ENCODE assay signal across 20 mouse cellular contexts in genomic region chr6:3730246-3730867, GRCm38 (mm10). TPM values are rescaled to one million over a fixed set of nuclear protein-coding genes. Genes with fewer than 3 reads are reported as not detected.
A peak's percentile ranks its signal among the peaks of the same experiment; 100 is the strongest.
DNase-seq lines count a peak whose midpoint lies in the region; ATAC-seq and TF ChIP-seq lines count a peak whose summit lies in the region.
"Had no signal": no experiment of that assay in that cellular context is flagged by ENCODE, and none has a peak within 500 bp of the region (broad histone marks: within the 10 kb centered on the region; RNA-seq: fewer than 3 reads in every experiment).

No protein-coding gene starts in this region.

- WGBS in forebrain, embryonic 12.5 days: 64% methylated on average over 4 of the region's 4 CpGs
- 44% methylated on average over 4 of the region's 4 CpGs for WGBS in forebrain, postnatal 0 days
- 63% methylated on average over 4 of the region's 4 CpGs for WGBS in neural tube, embryonic 13.5 days
- WGBS in neural tube, embryonic 14.5 days: 44% methylated on average over 4 of the region's 4 CpGs
- 55% methylated on average over 4 of the region's 4 CpGs for WGBS in heart, embryonic 11.5 days (ENCODE audit: insufficient replicate concordance)

- H3K27me3 ChIP-seq in forebrain, embryonic 12.5 days: no peaks in the 10 kb centered on the region
- no peaks in the 10 kb centered on the region for H3K27me3 ChIP-seq in forebrain, postnatal 0 days (ENCODE audit: insufficient read depth, low read length)
- H3K27me3 ChIP-seq in neural tube, embryonic 13.5 days: no peaks in the 10 kb centered on the region
- H3K27me3 ChIP-seq in neural tube, embryonic 14.5 days (ENCODE audit: control insufficient read depth, insufficient read depth, low read length): no peaks in the 10 kb centered on the region
- no peaks in the 10 kb centered on the region for H3K27me3 ChIP-seq in heart, embryonic 11.5 days (ENCODE audit: control insufficient read depth, insufficient read depth, low read length)
- H3K27me3 ChIP-seq: embryonic facial prominence, embryonic 13.5 days; heart, embryonic 13.5 days; hindbrain, embryonic 15.5 days had no signal

- H3K4me2 ChIP-seq in forebrain, embryonic 12.5 days: no peak overlapping the region
- no peak overlapping the region for H3K4me2 ChIP-seq in forebrain, postnatal 0 days (ENCODE audit: low read depth)
- no peak overlapping the region for H3K4me2 ChIP-seq in neural tube, embryonic 13.5 days
- no peak overlapping the region for H3K4me2 ChIP-seq in neural tube, embryonic 14.5 days (ENCODE audit: low read depth, low read length)
- no peak overlapping the region for H3K4me2 ChIP-seq in heart, embryonic 11.5 days
- H3K4me2 ChIP-seq: embryonic facial prominence, embryonic 13.5 days; heart, embryonic 13.5 days; hindbrain, embryonic 15.5 days had no signal

- H3K36me3 ChIP-seq in forebrain, embryonic 12.5 days (replicated peaks): no peaks in the 10 kb centered on the region
- no peaks in the 10 kb centered on the region for H3K36me3 ChIP-seq in forebrain, postnatal 0 days (ENCODE audit: insufficient read depth)
- no peaks in the 10 kb centered on the region for H3K36me3 ChIP-seq in neural tube, embryonic 13.5 days
- no peaks in the 10 kb centered on the region for H3K36me3 ChIP-seq in neural tube, embryonic 14.5 days (ENCODE audit: control insufficient read depth, insufficient read depth, low read length)
- no peaks in the 10 kb centered on the region for H3K36me3 ChIP-seq in heart, embryonic 11.5 days (ENCODE audit: control insufficient read depth, insufficient read depth, low read length)
- H3K36me3 ChIP-seq: embryonic facial prominence, embryonic 13.5 days; heart, embryonic 13.5 days; hindbrain, embryonic 15.5 days had no signal

- no peak for TF ChIP-seq CTCF in forebrain, postnatal 0 days (IDR thresholded peaks at IDR 0.05; ENCODE audit: low read depth)

- H3K9me3 ChIP-seq in forebrain, embryonic 12.5 days: no peaks in the 10 kb centered on the region
- H3K9me3 ChIP-seq in forebrain, postnatal 0 days (ENCODE audit: low read length): no peaks in the 10 kb centered on the region
- H3K9me3 ChIP-seq in neural tube, embryonic 13.5 days: no peaks in the 10 kb centered on the region
- no peaks in the 10 kb centered on the region for H3K9me3 ChIP-seq in neural tube, embryonic 14.5 days (ENCODE audit: control insufficient read depth, low read length)
- no peaks in the 10 kb centered on the region for H3K9me3 ChIP-seq in heart, embryonic 11.5 days (replicated peaks; ENCODE audit: control insufficient read depth, low read length)
- H3K9me3 ChIP-seq: embryonic facial prominence, embryonic 13.5 days; heart, embryonic 13.5 days; hindbrain, embryonic 15.5 days had no signal

- 0 out of 2 replicates have a peak, but pooled peaks have one; percentile 27 for ATAC-seq in forebrain, embryonic 12.5 days (ENCODE audit: low FRiP score)
- ATAC-seq in forebrain, postnatal 0 days: no peak
- ATAC-seq in neural tube, embryonic 13.5 days (ENCODE audit: low read depth): peak; percentile 86
- ATAC-seq in neural tube, embryonic 14.5 days (ENCODE audit: low read depth): peak; percentile 92
- no peak for ATAC-seq in heart, embryonic 11.5 days (replicated peaks; ENCODE audit: insufficient number of reproducible peaks, low FRiP score, low TSS enrichment)
- ATAC-seq: intestine, embryonic 16.5 days had no signal

- no peak overlapping the region for H3K27ac ChIP-seq in forebrain, embryonic 12.5 days
- no peak overlapping the region for H3K27ac ChIP-seq in forebrain, postnatal 0 days (ENCODE audit: low read depth, low read length)
- no peak overlapping the region for H3K27ac ChIP-seq in neural tube, embryonic 13.5 days (replicated peaks)
- no peak overlapping the region for H3K27ac ChIP-seq in neural tube, embryonic 14.5 days (ENCODE audit: low read depth, low read length)
- H3K27ac ChIP-seq in heart, embryonic 11.5 days (ENCODE audit: low read depth, low read length): no peak overlapping the region
- H3K27ac ChIP-seq: embryonic facial prominence, embryonic 13.5 days; heart, embryonic 13.5 days; hindbrain, embryonic 15.5 days had no signal

- H3K9ac ChIP-seq in forebrain, embryonic 12.5 days: no peak overlapping the region
- no peak overlapping the region for H3K9ac ChIP-seq in forebrain, postnatal 0 days
- H3K9ac ChIP-seq in neural tube, embryonic 13.5 days: no peak overlapping the region
- H3K9ac ChIP-seq in neural tube, embryonic 14.5 days (replicated peaks; ENCODE audit: low read depth, low read length): no peak overlapping the region
- no peak overlapping the region for H3K9ac ChIP-seq in heart, embryonic 11.5 days (ENCODE audit: low read depth, low read length)
- H3K9ac ChIP-seq: embryonic facial prominence, embryonic 13.5 days; heart, embryonic 13.5 days; hindbrain, embryonic 15.5 days had no signal

- H3K4me1 ChIP-seq in forebrain, embryonic 12.5 days: no peaks in the 10 kb centered on the region
- H3K4me1 ChIP-seq in forebrain, postnatal 0 days (ENCODE audit: insufficient read depth): no peaks in the 10 kb centered on the region
- no peaks in the 10 kb centered on the region for H3K4me1 ChIP-seq in neural tube, embryonic 13.5 days (replicated peaks)
- H3K4me1 ChIP-seq in neural tube, embryonic 14.5 days (ENCODE audit: control insufficient read depth, insufficient read depth, low read length): no peaks in the 10 kb centered on the region
- no peaks in the 10 kb centered on the region for H3K4me1 ChIP-seq in heart, embryonic 11.5 days (ENCODE audit: control insufficient read depth, insufficient read depth, low read length)
- H3K4me1 ChIP-seq: embryonic facial prominence, embryonic 13.5 days; heart, embryonic 13.5 days; hindbrain, embryonic 15.5 days had no signal

- H3K4me3 ChIP-seq in forebrain, embryonic 12.5 days (replicated peaks): no peak overlapping the region
- H3K4me3 ChIP-seq in forebrain, postnatal 0 days (ENCODE audit: low read depth, low read length): no peak overlapping the region
- H3K4me3 ChIP-seq in neural tube, embryonic 13.5 days: no peak overlapping the region
- H3K4me3 ChIP-seq in neural tube, embryonic 14.5 days (ENCODE audit: low read depth, low read length): no peak overlapping the region
- no peak overlapping the region for H3K4me3 ChIP-seq in heart, embryonic 11.5 days (ENCODE audit: low read depth, low read length)
- H3K4me3 ChIP-seq: embryonic facial prominence, embryonic 13.5 days; heart, embryonic 13.5 days; hindbrain, embryonic 15.5 days had no signal

- DNase-seq in forebrain, postnatal 0 days: no peak
- no peak for DNase-seq in neural tube, embryonic 10.5 days (ENCODE audit: extremely low spot score, low spot score)
- no peak for DNase-seq in gastrocnemius, adult 8-10 months (ENCODE audit: low spot score in 2 of 2)
- DNase-seq: adrenal gland, postnatal 14 days; cerebellum, adult 18-20 months; cerebellum, adult 9-11 months; cerebellum, postnatal 36 days; gastrocnemius, postnatal 14 days; heart, postnatal 36 days had no signal

RNA-seq across cellular contexts. Expression of gene Calcr, which starts 34.2 kb away (rescaled TPM):
- 1.2 and 1.9 TPM in 2 replicates for polyA plus RNA-seq in forebrain, embryonic 12.5 days (2016; fragmentation: Nextera tagmentation; extraction: Ambion mirVana)
- 5.2 and 14.8 TPM in 2 replicates for total RNA-seq in forebrain, postnatal 0 days (2014; rRNA removed)
- 1.4 and 3.3 TPM in 2 replicates for polyA plus RNA-seq in forebrain, postnatal 0 days (2015; fragmentation: Nextera tagmentation; extraction: Ambion mirVana)
- polyA plus RNA-seq in neural tube, embryonic 13.5 days (2015; fragmentation: Nextera tagmentation; extraction: Ambion mirVana): 0.77 and 1.0 TPM in 2 replicates
- polyA plus RNA-seq in neural tube, embryonic 14.5 days (2014; fragmentation: Nextera tagmentation; extraction: Ambion mirVana): 0.94 and 1.2 TPM in 2 replicates
- polyA plus RNA-seq in heart, embryonic 11.5 days (2014; fragmentation: Nextera tagmentation; extraction: Ambion mirVana): 1.4 TPM in 2 replicates
- total RNA-seq in gastrocnemius, adult 8-10 months (2022): under 1 TPM in 3 of 4 experiments, not detected in 1; 0.16 to 0.19 (median 0.19) TPM
- total RNA-seq: adrenal gland, postnatal 14 days; heart, adult 8-10 months; heart, postnatal 36 days; MEL had no signal
- polyA plus RNA-seq: C2C12 had no signal

Comparison
In these comparisons a context has a peak if more than half of its experiments do, and no peak if none do; other contexts are left out.
1. ATAC-seq: peak in forebrain, embryonic 12.5 days (single experiment), neural tube, embryonic 13.5 days (single experiment) and neural tube, embryonic 14.5 days (single experiment); none in forebrain, postnatal 0 days (single experiment) and heart, embryonic 11.5 days (single experiment).